Comparison of ENCODE assay signal across 14 mouse cellular contexts in the genomic region with DNA sequence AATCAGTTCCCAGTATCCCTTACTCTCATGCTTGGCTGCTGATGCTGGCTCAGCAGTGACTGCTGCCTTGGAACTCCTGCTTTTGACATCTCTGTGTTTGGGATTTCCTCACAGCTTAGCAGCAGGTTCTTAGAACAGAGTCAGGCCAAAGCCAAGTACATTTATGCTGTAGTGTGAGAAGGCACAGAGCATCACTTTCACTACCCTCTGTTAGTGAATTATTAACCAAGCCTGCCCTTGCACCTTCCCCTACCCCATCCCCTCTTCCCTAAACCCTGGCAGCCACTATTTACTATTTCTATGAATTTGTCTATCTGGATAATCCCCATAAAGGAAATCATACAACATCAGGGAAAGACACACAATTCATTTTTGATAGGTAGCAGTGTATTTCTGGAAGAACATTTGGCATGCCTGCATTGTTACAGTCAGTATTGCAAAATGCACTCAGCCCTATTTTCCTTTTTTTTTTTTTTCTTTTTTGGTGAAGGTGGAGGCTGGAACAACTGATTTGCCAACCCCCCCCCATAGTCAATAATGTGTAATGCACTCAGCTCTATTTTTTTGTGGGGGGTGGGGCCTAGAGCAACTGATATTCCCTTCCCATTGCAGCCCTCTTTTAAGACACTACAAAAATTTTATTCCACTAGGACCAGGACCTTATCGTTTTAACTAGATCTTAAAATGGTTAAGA.
"Had no signal": no experiment of that assay in that cellular context is flagged by ENCODE, and none has a peak within 500 bp of the region (broad histone marks: within the 10 kb centered on the region; RNA-seq: fewer than 3 reads in every experiment).

No protein-coding gene starts in this region.

- H3K9ac ChIP-seq: hindbrain, embryonic 14.5 days; intestine, embryonic 15.5 days; limb, embryonic 15.5 days; lung, embryonic 15.5 days; midbrain, embryonic 12.5 days; neural tube, embryonic 13.5 days; stomach, embryonic 15.5 days had no signal

- DNase-seq: kidney, postnatal 10 days; lung, postnatal 14 days; retina, postnatal 1 day; right cerebral cortex, postnatal 4 days; thymus, adult 2 months; thymus, postnatal 25 days had no signal

- ATAC-seq: intestine, embryonic 15.5 days; midbrain, embryonic 16.5 days had no signal

- H3K36me3 ChIP-seq: intestine, embryonic 15.5 days; stomach, embryonic 15.5 days had no signal

- H3K9me3 ChIP-seq: intestine, embryonic 15.5 days; limb, embryonic 15.5 days; lung, embryonic 15.5 days; midbrain, embryonic 12.5 days; neural tube, embryonic 13.5 days; stomach, embryonic 15.5 days had no signal

- H3K27me3 ChIP-seq: intestine, embryonic 15.5 days; limb, embryonic 15.5 days; lung, embryonic 15.5 days; midbrain, embryonic 12.5 days; neural tube, embryonic 13.5 days; stomach, embryonic 15.5 days had no signal

- H3K4me2 ChIP-seq: hindbrain, embryonic 14.5 days; intestine, embryonic 15.5 days; limb, embryonic 15.5 days; lung, embryonic 15.5 days; midbrain, embryonic 12.5 days; neural tube, embryonic 13.5 days; stomach, embryonic 15.5 days had no signal

- H3K27ac ChIP-seq: hindbrain, embryonic 14.5 days; intestine, embryonic 15.5 days; limb, embryonic 15.5 days; lung, embryonic 15.5 days; midbrain, embryonic 12.5 days; neural tube, embryonic 13.5 days; stomach, embryonic 15.5 days had no signal

- H3K4me1 ChIP-seq: intestine, embryonic 15.5 days; limb, embryonic 15.5 days; midbrain, embryonic 12.5 days; neural tube, embryonic 13.5 days; stomach, embryonic 15.5 days had no signal

- H3K4me3 ChIP-seq: intestine, embryonic 15.5 days; limb, embryonic 15.5 days; lung, embryonic 15.5 days; midbrain, embryonic 12.5 days; neural tube, embryonic 13.5 days; stomach, embryonic 15.5 days had no signal
